Mouse (Mus musculus): ENCODE measurements around the gene Tubgcp6.

The Tubgcp6 gene

DNA sequence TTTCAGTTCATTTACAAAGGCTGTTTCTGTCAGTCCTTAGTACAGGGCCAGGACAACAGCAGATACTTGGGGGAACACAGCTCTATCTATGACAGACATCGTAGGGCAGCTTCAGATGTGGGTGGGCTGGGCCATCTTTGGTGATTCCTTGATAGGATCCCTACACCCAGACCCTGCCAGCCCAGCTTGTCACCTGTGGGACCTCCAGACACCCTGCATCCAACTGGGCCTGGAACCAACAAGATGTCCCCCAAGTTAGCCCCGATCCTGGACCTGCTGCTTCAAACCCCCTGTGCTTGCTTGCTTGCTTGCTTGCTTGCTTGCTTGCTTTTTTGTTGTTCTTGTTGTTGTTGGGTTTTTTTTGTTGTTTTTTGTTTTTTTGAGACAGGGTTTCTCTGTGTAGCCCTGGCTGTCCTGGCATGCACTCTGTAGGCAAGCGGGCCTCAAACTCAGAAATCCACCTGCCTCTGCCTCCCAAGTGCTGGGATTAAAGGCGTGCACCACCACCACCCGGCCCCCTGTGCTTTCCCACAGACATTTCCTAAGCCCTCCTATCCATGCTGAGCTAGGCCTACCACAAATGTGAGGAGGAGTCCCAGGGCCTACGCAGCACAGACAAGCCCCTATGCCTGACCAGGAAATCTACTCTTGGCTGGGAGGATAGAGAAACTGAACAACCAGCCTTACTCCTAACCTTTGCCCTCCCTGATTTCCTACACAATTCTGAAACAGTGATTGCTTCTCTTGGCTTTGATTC lies 61.0 kb downstream of the Tubgcp6 start:
- no peak for DNase-seq

DNA sequence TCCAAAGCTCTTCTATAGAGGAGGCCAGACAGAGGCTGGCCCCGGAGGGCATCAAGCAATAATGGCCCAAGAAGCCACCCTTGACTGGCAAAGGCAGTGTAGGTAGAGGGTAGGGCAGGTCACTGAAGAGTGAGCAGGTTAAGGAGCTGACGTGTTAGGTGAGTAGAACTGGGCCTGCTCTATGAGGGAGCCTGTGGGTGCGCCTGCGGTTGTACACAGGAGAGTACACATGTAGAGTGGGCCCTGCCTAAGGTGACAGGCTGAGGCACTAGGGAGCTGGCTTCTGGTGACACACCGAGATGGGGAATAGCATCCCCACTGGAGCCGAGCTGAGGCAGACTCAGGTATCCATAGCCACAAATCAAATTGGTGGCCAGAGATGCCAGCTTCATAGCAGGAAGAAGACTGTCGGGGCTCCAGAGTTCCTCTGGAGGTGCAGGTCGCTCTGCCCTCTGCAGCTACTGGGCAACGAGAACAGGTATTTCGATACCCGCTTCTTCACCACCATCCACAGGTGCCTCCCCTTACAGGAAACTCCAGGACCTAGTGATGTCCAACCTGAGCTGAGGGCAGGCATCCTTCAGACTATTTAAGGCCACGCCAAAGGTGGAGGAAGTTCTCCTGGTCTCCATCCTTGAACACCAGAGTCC lies 62.0 kb downstream of the Tubgcp6 start:
- DNase-seq, result no peak

- no peak for DNase-seq
Observed at GRCm38 (mm10) chr15:89060032-89060681, 62.8 kb downstream of the Tubgcp6 start.

DNA sequence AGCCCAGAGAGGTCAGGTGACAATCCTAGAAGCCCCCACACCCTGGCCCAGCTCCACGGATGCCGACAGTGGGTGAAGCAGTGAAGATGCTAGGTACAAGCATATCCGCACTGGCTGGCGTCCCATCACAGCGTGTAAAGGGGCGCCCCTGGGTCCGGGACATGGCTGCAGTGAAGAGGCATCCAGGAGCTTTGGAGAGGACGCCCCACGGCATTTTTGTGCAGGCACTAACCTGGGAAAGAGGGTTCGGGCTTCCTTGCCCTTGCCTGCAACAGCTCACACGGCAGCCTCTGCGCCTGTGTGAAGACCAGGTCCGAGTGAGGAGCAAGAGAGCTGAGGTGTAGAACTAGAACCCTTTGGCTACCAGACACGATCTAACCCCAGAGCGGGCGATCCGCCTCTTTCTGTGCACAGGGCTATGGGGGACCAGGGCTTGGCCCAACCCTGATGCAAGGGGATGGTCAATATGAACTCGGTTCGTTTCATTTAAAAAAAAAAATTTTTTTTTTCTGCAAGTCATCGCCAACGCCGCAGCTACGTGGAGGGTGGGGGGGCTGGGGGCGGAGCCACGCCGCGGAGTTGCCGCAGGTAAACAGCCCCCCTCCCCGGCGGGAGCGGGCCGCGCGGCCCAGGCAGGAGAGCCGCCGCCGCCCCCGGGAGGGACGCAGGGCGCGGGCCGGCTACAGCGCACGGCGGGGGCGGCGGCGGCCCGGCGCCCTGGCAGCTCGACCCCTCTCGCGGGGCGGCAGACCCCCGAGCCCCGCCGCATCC lies 63.6 kb downstream of the Tubgcp6 start, which contains the start of gene Panx2:
TSS of gene Panx2 (plus strand) at position 574 of the 771 bp plus-strand sequence.
- no peak for DNase-seq

GRCm38 (mm10) chr15:89058736-89059135 lies 64.2 kb downstream of the Tubgcp6 start:
- no peak for DNase-seq

DNA sequence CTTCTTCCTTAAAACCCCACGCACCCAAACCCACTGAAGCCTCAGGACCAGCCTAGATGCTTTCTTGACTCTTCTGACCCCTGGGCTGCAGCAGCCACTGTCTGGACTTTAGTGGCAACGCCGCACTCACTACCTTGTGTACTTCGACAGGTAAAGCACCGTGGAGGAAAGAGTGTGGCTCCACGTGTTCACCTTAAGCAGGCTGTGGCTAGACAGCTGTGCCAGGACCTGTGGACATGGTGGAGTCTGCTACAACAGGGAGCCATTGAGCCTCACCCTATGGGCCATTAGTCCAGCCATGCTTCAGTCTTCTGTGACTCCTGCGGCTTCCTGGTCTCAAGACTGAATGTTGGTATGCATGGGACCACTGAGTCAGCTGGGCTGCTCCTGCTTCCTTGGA lies 68.2 kb downstream of the Tubgcp6 start:
- DNase-seq, result no peak
